Mouse (Mus musculus): Measurements from ENCODE around the gene Kdm1b. TPM values are rescaled to one million over a fixed set of nuclear protein-coding genes. Genes with fewer than 3 reads are reported as not detected.

The Kdm1b gene
- total RNA-seq, 2 experiments from 2014 or later = 8.1 to 8.6 TPM

DNA sequence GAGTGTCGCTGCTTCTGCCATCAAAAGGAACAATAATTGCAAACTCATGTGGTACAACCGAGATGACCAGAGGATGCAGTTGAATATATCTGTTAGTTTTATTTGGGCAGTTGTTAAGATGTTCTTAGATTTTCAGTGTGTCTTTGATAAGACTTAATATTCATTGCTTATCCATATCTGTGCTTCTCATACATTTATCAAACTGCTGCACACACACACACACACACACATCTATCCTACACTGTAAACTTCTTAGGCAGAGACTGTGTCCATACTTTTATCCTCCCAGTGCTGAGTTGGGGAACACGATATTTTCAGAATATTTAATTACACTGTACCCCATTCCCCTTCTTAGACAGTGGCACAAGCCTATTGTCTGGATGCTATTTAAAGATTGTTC is 67.9 kb downstream of the Kdm1b start:
- DNase-seq = no peak

DNA sequence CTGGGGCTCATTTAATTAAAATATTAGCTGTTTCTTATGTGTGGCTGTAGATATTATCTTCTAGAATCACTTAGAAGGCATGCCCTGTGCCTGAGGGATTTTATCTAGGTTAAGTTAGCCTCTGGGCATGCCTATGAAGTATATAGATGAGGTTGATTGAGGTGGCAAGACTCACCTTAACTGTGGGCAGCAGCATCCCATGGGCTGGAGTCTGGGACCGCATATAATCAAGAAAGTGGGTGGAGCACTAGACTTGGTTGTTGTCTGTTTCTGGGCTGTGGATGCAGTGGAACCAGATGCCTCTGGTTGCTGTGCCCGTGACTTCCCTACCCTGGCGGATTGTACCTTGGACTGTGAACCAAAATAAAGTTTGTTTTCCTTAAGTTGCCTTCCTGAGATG is 68.8 kb downstream of the Kdm1b start:
- DNase-seq = no peak

DNA sequence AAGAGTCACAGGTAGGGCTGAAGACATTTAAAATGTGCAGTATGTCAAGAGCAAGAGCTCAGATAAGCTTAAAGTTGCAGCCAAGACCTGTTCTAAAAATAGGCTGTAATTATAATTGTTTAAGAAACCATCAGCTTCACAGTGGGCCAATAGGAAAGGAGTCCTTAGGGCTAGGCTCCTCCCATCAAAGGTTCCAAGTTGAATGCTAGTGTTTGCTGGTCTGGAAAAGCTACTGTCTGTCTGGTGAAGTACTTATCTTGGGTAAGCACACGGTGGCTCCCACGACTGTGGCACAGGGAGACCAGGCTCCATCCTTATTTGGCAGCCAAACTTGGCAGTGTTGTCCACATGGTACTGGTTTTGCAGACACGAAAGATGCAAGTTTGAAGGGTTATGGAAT is 69.6 kb downstream of the Kdm1b start:
- no peak for DNase-seq

DNA sequence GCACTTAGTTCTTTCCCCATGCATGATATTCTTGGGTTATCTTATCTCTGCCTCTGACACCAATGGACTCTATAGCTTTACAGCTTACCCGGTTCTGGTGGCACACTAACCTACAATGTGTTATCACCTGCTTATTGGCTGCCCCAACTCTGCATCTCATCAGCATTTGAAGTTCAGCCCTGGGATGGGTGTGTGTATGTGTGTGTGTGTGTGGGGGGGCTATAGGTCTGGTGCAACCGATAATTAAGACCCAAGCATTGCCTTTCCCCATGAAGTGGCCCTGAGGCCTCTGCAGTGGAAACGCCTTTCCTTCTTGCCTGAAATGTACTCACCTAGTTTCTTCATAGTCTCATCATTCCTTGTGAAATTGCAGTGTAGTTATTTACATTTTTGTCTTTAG is 72.7 kb downstream of the Kdm1b start:
- no peak for DNase-seq

DNA sequence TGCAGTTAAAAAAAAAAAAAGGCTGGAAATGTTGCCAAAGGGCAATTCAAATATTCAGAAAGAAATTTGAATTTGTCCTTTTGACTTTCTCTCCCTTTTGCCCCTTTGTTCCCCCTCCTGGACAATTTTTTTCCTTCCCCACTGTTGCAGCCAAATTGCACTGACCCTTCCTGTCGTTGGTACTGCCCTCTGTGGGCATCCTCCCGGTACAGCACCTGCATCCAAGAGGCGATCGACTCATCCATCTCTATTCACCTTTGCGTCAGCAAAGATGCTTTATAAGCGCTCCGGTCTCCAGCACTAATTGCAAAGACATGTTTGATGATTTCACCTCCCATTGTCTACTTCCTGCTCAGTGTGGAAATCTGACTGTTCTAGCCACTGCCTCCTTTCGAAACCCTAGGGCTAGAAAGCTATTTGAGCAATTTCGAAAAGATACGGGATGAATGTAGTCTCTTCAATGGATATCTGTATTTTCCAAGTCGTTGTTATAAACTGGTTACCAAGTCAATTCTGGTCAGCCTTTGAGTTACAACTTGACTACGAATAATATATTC is 78.1 kb downstream of the Kdm1b start:
- peak; percentile 28 for DNase-seq

DNA sequence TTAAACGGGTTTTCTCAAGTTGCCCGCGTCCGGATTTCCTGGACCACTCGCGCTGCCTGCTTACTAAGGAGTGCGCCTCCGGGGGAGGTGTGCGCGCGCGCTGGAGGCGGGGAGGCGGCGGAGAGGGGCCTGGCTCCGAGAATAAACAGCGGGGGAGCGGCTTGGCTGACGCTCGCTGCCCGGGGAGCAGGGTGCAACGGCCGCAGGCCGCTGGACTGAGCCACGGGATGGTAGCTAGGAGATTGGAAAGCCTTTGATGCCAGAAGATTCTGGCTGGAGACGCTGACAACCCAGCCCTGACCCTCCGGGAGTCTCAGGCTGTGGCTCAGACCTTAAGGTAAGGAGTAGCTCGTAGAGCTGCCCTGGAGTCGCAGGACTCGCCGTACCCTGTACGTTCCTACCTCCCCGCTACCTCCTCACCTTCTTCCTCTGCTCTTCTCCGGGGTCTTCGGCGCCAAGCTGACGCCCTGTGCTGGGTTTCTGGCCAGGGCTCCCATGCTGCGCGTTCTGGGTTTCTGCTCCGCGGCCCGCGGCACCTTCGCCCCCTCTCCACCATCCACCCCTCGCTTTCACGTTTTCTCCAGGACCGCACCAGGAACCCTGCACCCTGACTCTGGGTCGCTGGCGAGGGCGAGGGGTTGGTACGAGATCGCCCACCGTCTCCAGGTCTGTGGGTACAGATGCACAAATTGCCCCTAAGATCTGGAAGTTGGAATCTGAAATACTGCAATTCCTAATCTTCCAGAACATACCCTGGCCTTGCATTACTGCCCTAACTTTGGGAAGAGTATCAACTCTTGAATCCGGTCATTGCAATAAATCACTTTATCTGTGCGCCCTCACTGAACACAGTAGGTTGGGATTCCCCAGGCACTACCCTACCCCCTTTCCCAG is 79.5 kb downstream of the Kdm1b start, which contains the start of gene Rnf144b:
Gene Rnf144b, plus strand, starts transcription at position 120 of the 894 bp plus-strand sequence.
- peak; percentile 66 for DNase-seq

DNA sequence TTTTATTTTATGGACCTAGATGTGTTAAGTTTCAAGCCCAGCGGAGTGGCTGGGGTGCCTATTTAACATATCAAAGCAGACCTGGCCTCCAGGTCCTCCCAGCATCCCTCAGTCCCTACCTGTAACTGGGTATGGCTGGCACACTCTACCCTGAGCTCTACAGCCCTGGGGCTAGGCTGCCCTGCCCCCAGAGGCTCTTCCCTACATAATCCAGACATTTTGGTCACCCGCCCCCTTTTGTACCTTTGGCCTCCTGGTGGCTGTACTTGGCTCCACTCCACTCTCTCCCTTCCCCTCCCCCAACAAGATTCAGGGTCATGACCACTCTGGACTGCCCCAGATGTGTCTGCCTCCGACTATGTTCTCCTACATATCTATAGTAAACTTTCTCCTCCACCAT is 81.2 kb downstream of the Kdm1b start:
- no peak for DNase-seq

DNA sequence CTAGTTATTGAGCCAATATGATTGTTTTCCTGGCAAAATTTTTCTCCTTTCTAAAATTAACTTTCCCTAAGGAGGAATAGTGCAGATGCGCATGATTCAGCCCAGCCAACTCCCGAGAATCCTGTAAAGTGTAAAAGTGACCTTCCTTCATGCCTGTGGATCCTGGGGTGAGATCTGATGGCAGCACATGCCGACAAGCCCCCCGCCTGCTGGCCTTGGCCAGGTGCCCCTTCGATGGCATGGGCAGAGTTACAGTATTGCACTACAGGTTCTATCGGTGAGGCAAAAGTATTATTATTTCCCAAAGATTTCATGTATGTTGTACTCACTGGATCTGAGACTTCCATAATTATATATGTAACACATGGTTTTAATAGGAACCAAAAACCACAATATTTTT is 81.7 kb downstream of the Kdm1b start:
- DNase-seq = no peak

DNA sequence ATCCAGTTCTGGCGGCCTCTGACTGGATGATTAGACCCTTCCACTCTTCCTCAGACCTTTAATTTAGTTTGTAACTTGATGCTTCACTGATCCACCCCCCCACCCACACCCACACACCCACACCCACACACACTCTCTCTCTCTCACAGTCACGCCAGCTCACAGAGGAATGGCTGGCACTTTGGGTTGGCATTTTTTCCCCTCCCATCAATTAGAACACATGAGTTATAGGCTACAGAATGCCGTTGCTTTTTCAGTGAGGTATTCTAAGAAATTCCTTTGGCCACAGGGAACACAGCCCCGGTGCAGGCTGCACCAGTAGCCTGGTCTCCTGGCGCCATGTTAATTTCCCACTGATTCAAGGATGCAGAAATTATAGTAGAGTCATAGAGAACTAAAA is 82.3 kb downstream of the Kdm1b start:
- no peak for DNase-seq

DNA sequence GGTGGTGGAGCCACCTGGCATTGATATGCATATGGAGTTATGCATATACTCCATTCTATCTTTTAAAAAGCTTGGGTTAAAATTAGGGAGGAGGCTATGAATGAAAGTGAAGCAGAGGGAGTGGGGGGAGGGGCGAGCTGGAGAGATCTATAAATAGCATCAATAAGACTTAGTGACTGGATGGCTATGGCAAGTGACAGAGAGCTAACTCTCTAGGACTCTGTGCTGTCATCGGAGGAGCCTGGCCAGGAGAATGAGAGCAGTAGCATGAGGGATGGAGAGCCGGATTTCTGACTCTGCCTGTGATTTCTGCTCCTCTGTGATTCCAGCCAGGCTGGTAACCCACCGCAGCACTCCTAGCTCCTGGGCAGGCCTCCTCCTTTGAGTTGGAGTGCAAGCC is 85.8 kb downstream of the Kdm1b start:
- peak; percentile 29 for DNase-seq

DNA sequence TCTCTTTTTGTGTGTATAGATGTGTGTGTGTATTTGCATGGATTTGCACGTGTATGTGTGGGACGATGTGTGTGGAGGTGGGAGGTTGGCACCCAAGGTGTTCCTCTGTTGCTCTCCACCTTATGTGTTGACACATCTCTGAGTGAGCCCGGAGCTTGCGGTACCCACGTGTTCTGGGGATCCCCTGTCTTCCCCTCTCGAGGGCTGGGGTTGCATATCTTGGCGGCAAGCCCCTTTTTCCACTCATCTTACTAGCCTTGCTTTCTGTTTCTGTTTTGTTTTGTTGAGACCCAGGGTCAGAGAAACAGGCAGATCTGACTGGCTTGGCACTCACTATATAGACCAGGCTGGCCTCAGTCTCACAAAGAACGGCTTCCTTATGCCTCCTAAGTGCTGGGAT is 89.8 kb downstream of the Kdm1b start:
- no peak for DNase-seq

DNA sequence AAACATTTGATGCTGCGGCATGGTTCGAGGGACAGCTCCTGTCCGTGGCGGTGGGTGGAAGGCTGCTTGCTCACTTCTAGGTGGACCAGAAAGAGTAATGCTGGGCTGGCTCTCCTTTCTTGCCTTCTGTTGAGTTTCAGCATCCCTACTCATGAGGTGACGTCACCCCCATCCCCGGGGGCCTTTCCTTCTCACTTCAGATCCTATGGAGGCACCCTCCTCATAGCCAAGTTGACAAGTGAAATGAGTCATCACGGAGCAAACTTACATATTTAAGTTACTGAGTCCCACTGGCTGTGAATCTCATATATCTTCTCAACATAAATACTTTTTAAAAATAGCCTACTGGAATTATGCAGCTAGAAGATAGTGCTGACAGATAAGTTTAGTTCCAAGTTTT is 91.5 kb downstream of the Kdm1b start:
- no peak for DNase-seq

Other genes starting within 250 kb of the Kdm1b start
- gene Kif13a, start 113.6 kb upstream of the Kdm1b start, total RNA-seq (2021) = 100 to 1,000 TPM; 110 to 116 TPM
- 1 to 10 TPM; 2.9 to 4.2 TPM for gene Nhlrc1, start 28.6 kb upstream of the Kdm1b start, total RNA-seq (2021)
- gene Tpmt, start 1.2 kb downstream of the Kdm1b start, total RNA-seq (2021) = 10 to 100 TPM in 1 of 2 experiments, 1 to 10 TPM in 1; 8.4 to 14.5 TPM
- 10 to 100 TPM; 85.5 to 87.1 TPM for gene Dek, start 62.7 kb downstream of the Kdm1b start, total RNA-seq (2021)
- 1 to 10 TPM; 7.3 to 8.1 TPM for gene Rnf144b, start 79.2 kb downstream of the Kdm1b start, total RNA-seq (2021)

All from heart, postnatal 4 days (tissue).